8 mouse cellular contexts compared by ENCODE assay signal in genomic region chr2:130563212-130564055, GRCm38 (mm10). TPM values are rescaled to one million over a fixed set of nuclear protein-coding genes. Genes with fewer than 3 reads are reported as not detected.
DNase-seq lines count a peak whose midpoint lies in the region; ATAC-seq and TF ChIP-seq lines count a peak whose summit lies in the region.

TSS of gene Mrps26 (plus strand) at chr2:130563742.

- no peak for TF ChIP-seq EP300 in liver, embryonic 14.5 days (IDR thresholded peaks at IDR 0.05; ENCODE audit: low read depth)
- no peak for TF ChIP-seq EP300 in stomach, postnatal 0 days (optimal IDR thresholded peaks at IDR 0.05)

- peak within 1 kb of the TSS; percentile 92 for H3K9ac ChIP-seq in heart, embryonic 15.5 days
- peak within 1 kb of the TSS; percentile 74 for H3K9ac ChIP-seq in liver, embryonic 14.5 days (replicated peaks)
- peak within 1 kb of the TSS; percentile 83 for H3K9ac ChIP-seq in neural tube, embryonic 11.5 days (ENCODE audit: low read length)
- peak within 1 kb of the TSS; percentile 84 for H3K9ac ChIP-seq in stomach, postnatal 0 days (ENCODE audit: low read length)

- H3K36me3 ChIP-seq in forebrain, embryonic 10.5 days (replicated peaks), result peaks cover 31% of the 10 kb centered on the region
- peaks cover 9% of the 10 kb centered on the region; the same call in 1 of the 2 replicates for H3K36me3 ChIP-seq in heart, embryonic 15.5 days
- peaks cover 3% of the 10 kb centered on the region; the same call in 1 of the 2 replicates for H3K36me3 ChIP-seq in liver, embryonic 14.5 days (replicated peaks; ENCODE audit: control insufficient read depth, insufficient read depth, low read depth)
- H3K36me3 ChIP-seq in neural tube, embryonic 11.5 days (ENCODE audit: control insufficient read depth, insufficient read depth, low read length), result peaks cover 2% of the 10 kb centered on the region; the same call in 1 of the 2 replicates
- H3K36me3 ChIP-seq in stomach, postnatal 0 days (ENCODE audit: control insufficient read depth, insufficient read depth, low read length), result peaks cover 3% of the 10 kb centered on the region; the same call in 1 of the 2 replicates

- peak within 1 kb of the TSS; percentile 89 for H3K4me3 ChIP-seq in forebrain, embryonic 10.5 days
- peak within 1 kb of the TSS; percentile 97 for H3K4me3 ChIP-seq in heart, embryonic 15.5 days
- peak within 1 kb of the TSS; percentile 63 to 75 for H3K4me3 ChIP-seq in liver, embryonic 14.5 days (ENCODE audit: insufficient read depth in 1 of 2, low read depth in 2 of 2, low read length in 2 of 2)
- H3K4me3 ChIP-seq in neural tube, embryonic 11.5 days (ENCODE audit: low read depth, low read length), result peak within 1 kb of the TSS; percentile 91
- H3K4me3 ChIP-seq in stomach, postnatal 0 days (ENCODE audit: low read depth, low read length), result peak within 1 kb of the TSS; percentile 88

- under 1% methylated on average over 61 of the region's 61 CpGs for WGBS in forebrain, embryonic 10.5 days
- WGBS in heart, embryonic 15.5 days, result under 1% methylated on average over 61 of the region's 61 CpGs
- WGBS in liver, embryonic 14.5 days (ENCODE audit: insufficient replicate concordance), result under 1% methylated on average over 61 of the region's 61 CpGs
- under 1% methylated on average over 55 of the region's 61 CpGs for WGBS in neural tube, embryonic 11.5 days
- under 1% methylated on average over 61 of the region's 61 CpGs for WGBS in stomach, postnatal 0 days

- peak; percentile 81 to 83 for DNase-seq in CD8-positive naive resting alpha-beta T cell, adult 2 months (ENCODE audit: low read depth in 2 of 2, low spot score in 2 of 2)
- DNase-seq in c-Kit-positive CD71-negative TER-119-negative erythroid progenitor cells, embryonic 14.5 days (ENCODE audit: low read depth), result peak; percentile 88
- DNase-seq in forebrain, embryonic 10.5 days (ENCODE audit: extremely low spot score, low spot score), result peak; percentile 92
- DNase-seq in kidney, postnatal 25 days, result peak; percentile 94 to 98
- peak; percentile 81 for DNase-seq in liver, embryonic 14.5 days (ENCODE audit: low read depth in 3 of 3, low spot score in 3 of 3)
- DNase-seq in neural tube, embryonic 11.5 days (ENCODE audit: low spot score), result peak; percentile 94
- DNase-seq in stomach, postnatal 0 days (ENCODE audit: low spot score), result peak; percentile 93

- H3K9me3 ChIP-seq in forebrain, embryonic 10.5 days, result no peaks in the 10 kb centered on the region
- no peaks in the 10 kb centered on the region for H3K9me3 ChIP-seq in heart, embryonic 15.5 days (replicated peaks)
- no peaks in the 10 kb centered on the region for H3K9me3 ChIP-seq in liver, embryonic 14.5 days (ENCODE audit: control insufficient read depth, low read length)
- no peaks in the 10 kb centered on the region for H3K9me3 ChIP-seq in neural tube, embryonic 11.5 days (ENCODE audit: control insufficient read depth, low read length)
- no peaks in the 10 kb centered on the region for H3K9me3 ChIP-seq in stomach, postnatal 0 days (ENCODE audit: control insufficient read depth, low read length)

- H3K27ac ChIP-seq in forebrain, embryonic 10.5 days, result peak within 1 kb of the TSS; percentile 86
- peak within 1 kb of the TSS; percentile 88 for H3K27ac ChIP-seq in heart, embryonic 15.5 days
- no peak within 1 kb of the TSS for H3K27ac ChIP-seq in liver, embryonic 14.5 days
- H3K27ac ChIP-seq in neural tube, embryonic 11.5 days (ENCODE audit: low read depth, low read length), result no peak within 1 kb of the TSS
- H3K27ac ChIP-seq in stomach, postnatal 0 days (replicated peaks), result peak within 1 kb of the TSS; percentile 73

- peaks cover 28% of the 10 kb centered on the region for H3K4me1 ChIP-seq in forebrain, embryonic 10.5 days
- H3K4me1 ChIP-seq in heart, embryonic 15.5 days (replicated peaks), result peaks cover 19% of the 10 kb centered on the region
- peaks cover 3 to 11% of the 10 kb centered on the region in 2 experiments; a peak in 3 of 4 replicates for H3K4me1 ChIP-seq in liver, embryonic 14.5 days (replicated peaks; ENCODE audit: control insufficient read depth in 2 of 2, insufficient read depth in 2 of 2, low read length in 1 of 2)
- H3K4me1 ChIP-seq in neural tube, embryonic 11.5 days (ENCODE audit: control insufficient read depth, insufficient read depth, low read length), result 0 out of 2 replicates have a peak, but pooled peaks cover 2% of the 10 kb centered on the region
- no peaks in the 10 kb centered on the region for H3K4me1 ChIP-seq in stomach, postnatal 0 days (replicated peaks; ENCODE audit: control insufficient read depth, insufficient read depth)

- H3K27me3 ChIP-seq in forebrain, embryonic 10.5 days (ENCODE audit: poor library complexity, severe bottlenecking), result no peaks in the 10 kb centered on the region
- no peaks in the 10 kb centered on the region for H3K27me3 ChIP-seq in heart, embryonic 15.5 days
- no peaks in the 10 kb centered on the region for H3K27me3 ChIP-seq in liver, embryonic 14.5 days (ENCODE audit: control insufficient read depth, insufficient read depth, low read length)
- H3K27me3 ChIP-seq in neural tube, embryonic 11.5 days (ENCODE audit: control insufficient read depth, insufficient read depth, low read length), result no peaks in the 10 kb centered on the region
- no peaks in the 10 kb centered on the region for H3K27me3 ChIP-seq in stomach, postnatal 0 days (ENCODE audit: control insufficient read depth, insufficient read depth, low read length)

- peak; percentile 99 for ATAC-seq in heart, embryonic 15.5 days (replicated peaks; ENCODE audit: insufficient number of reproducible peaks, insufficient read depth, low FRiP score, low read depth)
- peak; percentile 98 for ATAC-seq in liver, embryonic 14.5 days (ENCODE audit: insufficient read depth)
- ATAC-seq in neural tube, embryonic 11.5 days (ENCODE audit: insufficient read depth, low FRiP score, low TSS enrichment), result peak; percentile 96
- ATAC-seq in stomach, postnatal 0 days (ENCODE audit: low FRiP score, low TSS enrichment), result peak; percentile 98

- H3K4me2 ChIP-seq in heart, embryonic 15.5 days, result peak within 1 kb of the TSS; percentile 93
- H3K4me2 ChIP-seq in liver, embryonic 14.5 days (ENCODE audit: low read depth), result peak within 1 kb of the TSS; percentile 82
- peak within 1 kb of the TSS; percentile 80 for H3K4me2 ChIP-seq in neural tube, embryonic 11.5 days (ENCODE audit: low read depth)
- H3K4me2 ChIP-seq in stomach, postnatal 0 days (replicated peaks; ENCODE audit: low read depth), result peak within 1 kb of the TSS; percentile 88

- peak; percentile 55 for TF ChIP-seq CTCF in liver, embryonic 14.5 days (IDR thresholded peaks at IDR 0.05; ENCODE audit: low read depth)
- TF ChIP-seq CTCF in stomach, postnatal 0 days (IDR thresholded peaks at IDR 0.05; ENCODE audit: low read depth), result peak; percentile 68

RNA-seq across cellular contexts. Expression of gene Mrps26, which starts in this region (rescaled TPM):
- polyA plus RNA-seq in forebrain, embryonic 10.5 days (2016; fragmentation: Nextera tagmentation; extraction: Ambion mirVana), result 88.5 and 92.8 TPM in 2 replicates
- 61.2 and 67.6 TPM in 2 replicates for polyA plus RNA-seq in heart, embryonic 15.5 days (2015; fragmentation: Nextera tagmentation; extraction: Ambion mirVana)
- 22.9 and 24.8 TPM in 2 replicates for polyA plus RNA-seq in liver, embryonic 14.5 days (2012; rRNA removed)
- polyA plus RNA-seq in liver, embryonic 14.5 days (2014; fragmentation: Nextera tagmentation; extraction: Ambion mirVana), result 48.3 and 48.4 TPM in 2 replicates
- polyA plus RNA-seq in neural tube, embryonic 11.5 days (2014; fragmentation: Nextera tagmentation; extraction: Ambion mirVana), result 77.0 and 85.8 TPM in 2 replicates
- polyA plus RNA-seq in stomach, postnatal 0 days (2015; fragmentation: Nextera tagmentation; extraction: Ambion mirVana), result 74.6 and 76.3 TPM in 2 replicates

Comparison
In these comparisons a context has a peak if more than half of its experiments do, and no peak if none do; other contexts are left out.
1. H3K27ac ChIP-seq: peak in forebrain, embryonic 10.5 days (single experiment), heart, embryonic 15.5 days (single experiment) and stomach, postnatal 0 days (single experiment); none in liver, embryonic 14.5 days (single experiment) and neural tube, embryonic 11.5 days (single experiment).
2. Peak in every context shown above with its lines, with median percentiles within 50 percentile points of each other: DNase-seq, H3K4me3 ChIP-seq, ATAC-seq, H3K4me2 ChIP-seq and H3K9ac ChIP-seq.